8 mouse cellular contexts compared by ENCODE assay signal in genomic region chr2:164073918-164074578, GRCm38 (mm10). TPM values are rescaled to one million over a fixed set of nuclear protein-coding genes. Genes with fewer than 3 reads are reported as not detected.
DNase-seq lines count a peak whose midpoint lies in the region; ATAC-seq lines count a peak whose summit lies in the region.

No protein-coding gene starts in this region.

- no peaks in the 10 kb centered on the region for H3K9me3 ChIP-seq in hindbrain, embryonic 11.5 days (ENCODE audit: control insufficient read depth, low read length)

- peak; percentile 73 for ATAC-seq in hindbrain, embryonic 11.5 days (ENCODE audit: low FRiP score)

- peak overlapping the region; percentile 91 for H3K4me2 ChIP-seq in hindbrain, embryonic 11.5 days (replicated peaks; ENCODE audit: low read depth, low read length)

- peak overlapping the region; percentile 81 for H3K4me3 ChIP-seq in hindbrain, embryonic 11.5 days (ENCODE audit: low read depth, low read length)

- peak overlapping the region; percentile 73 for H3K9ac ChIP-seq in hindbrain, embryonic 11.5 days (ENCODE audit: low read depth, low read length)

- H3K27ac ChIP-seq in hindbrain, embryonic 11.5 days (ENCODE audit: low read depth, low read length): no peak overlapping the region

- H3K4me1 ChIP-seq in hindbrain, embryonic 11.5 days (replicated peaks; ENCODE audit: control insufficient read depth, insufficient read depth, low read length): peaks cover 3% of the 10 kb centered on the region; the same call in 1 of the 2 replicates

- DNase-seq in MN1 (ENCODE audit: low spot score): peak; percentile 98
- DNase-seq in cerebellum, adult 9-10 months: peak; percentile 97
- peak; percentile 93 to 99 for DNase-seq in frontal cortex, adult 2 months (ENCODE audit: extremely low spot score in 1 of 2, low spot score in 1 of 2)
- DNase-seq in hindbrain, embryonic 11.5 days (ENCODE audit: low spot score): peak; percentile 99
- peak; percentile 98 for DNase-seq in layer of hippocampus, postnatal 10 days (ENCODE audit: low spot score in 2 of 2)
- DNase-seq in lung, postnatal 10 days: peak; percentile 99
- DNase-seq in ovary, postnatal 36 days (ENCODE audit: low spot score): peak; percentile 98
- DNase-seq in thymus, postnatal 25 days: peak; percentile 99

- no peaks in the 10 kb centered on the region for H3K36me3 ChIP-seq in hindbrain, embryonic 11.5 days (ENCODE audit: control insufficient read depth, insufficient read depth, low read length)

- no peaks in the 10 kb centered on the region for H3K27me3 ChIP-seq in hindbrain, embryonic 11.5 days (ENCODE audit: control insufficient read depth, insufficient read depth, low read length)

- WGBS in hindbrain, embryonic 11.5 days: under 1% methylated on average over 46 of the region's 48 CpGs

RNA-seq across cellular contexts. Expression of gene Tomm34, which starts 3.1 kb away (rescaled TPM):
- 82.4 and 90.4 TPM in 2 replicates for polyA plus RNA-seq in frontal cortex, adult 2 months (2012; rRNA removed)
- 50.0 and 54.6 TPM in 2 replicates for polyA plus RNA-seq in hindbrain, embryonic 11.5 days (2014; fragmentation: Nextera tagmentation; extraction: Ambion mirVana)
- 10 to 100 TPM; 41.8 to 43.6 TPM for total RNA-seq in layer of hippocampus, postnatal 10 days (2021)

RNA-seq across cellular contexts. Expression of gene Stk4, which starts 3.9 kb away (rescaled TPM):
- 19.8 and 21.3 TPM in 2 replicates for polyA plus RNA-seq in frontal cortex, adult 2 months (2012; rRNA removed)
- 32.7 and 41.1 TPM in 2 replicates for polyA plus RNA-seq in hindbrain, embryonic 11.5 days (2014; fragmentation: Nextera tagmentation; extraction: Ambion mirVana)
- 10 to 100 TPM; 36.7 to 41.4 TPM for total RNA-seq in layer of hippocampus, postnatal 10 days (2021)

RNA-seq across cellular contexts. Expression of gene Pabpc1l, which starts 48.8 kb away (rescaled TPM):
- polyA plus RNA-seq in frontal cortex, adult 2 months (2012; rRNA removed): 1.0 and 2.1 TPM in 2 replicates
- polyA plus RNA-seq in hindbrain, embryonic 11.5 days (2014; fragmentation: Nextera tagmentation; extraction: Ambion mirVana): 0.62 and 1.2 TPM in 2 replicates
- 1 to 10 TPM; 1.7 TPM for total RNA-seq in layer of hippocampus, postnatal 10 days (2021)
